Mouse (Mus musculus) cerebellum, adult 2 months (tissue): ENCODE measurements around the gene Rbm15b.

ENCODE experiments used
- CTCF ChIP-seq: fragments of 200-500 bp; IDR thresholded peaks from 2 replicates; pipeline ENCODE4 v1.5.1; 2011; ENCODE audit warnings: low read depth, mild to moderate bottlenecking, control low read depth, low read length, moderate library complexity, borderline replicate concordance; ENCODE audit not compliant: insufficient read depth
- POLR2A ChIP-seq: fragments of 200-500 bp; IDR thresholded peaks from 2 replicates; pipeline ENCODE4 v1.6.1; 2011; ENCODE audit warnings: low read length, control low read depth, borderline replicate concordance; ENCODE audit not compliant: insufficient read depth

- no peak for TF ChIP-seq POLR2A
- no peak for TF ChIP-seq CTCF
These were observed 14.4 kb upstream of the Rbm15b start for GRCm38 (mm10) chr9:106901596-106901995.
